Mouse (Mus musculus) kidney, adult 2 months (tissue): Measurements from ENCODE around the gene Tap2. TPM values are rescaled to one million over a fixed set of nuclear protein-coding genes. Genes with fewer than 3 reads are reported as not detected.

Source experiments
- DNase-seq: peaks from one replicate; pipeline ENCODE4 v3.0.0; 2021
- H3K27ac ChIP-seq: fragments of 200-500 bp; 2 replicates; pipeline ENCODE4 v1.5.1; 2012; ENCODE audit warnings: low read depth, low read length, control low read depth, inconsistent platforms; ENCODE audit not compliant: insufficient read depth
- H3K27me3 ChIP-seq: fragments of 200-500 bp; replicated peaks from 2 replicates; pipeline ENCODE4 v1.6.1; 2012; ENCODE audit warnings: mild to moderate bottlenecking, moderate library complexity, low read length, inconsistent platforms; ENCODE audit not compliant: control insufficient read depth, insufficient read depth
- H3K36me3 ChIP-seq: fragments of 200-500 bp; 2 replicates; pipeline ENCODE4 v1.6.1; 2012; ENCODE audit warnings: mild to moderate bottlenecking, moderate library complexity, low read length, inconsistent platforms; ENCODE audit not compliant: control insufficient read depth, insufficient read depth
- H3K4me1 ChIP-seq: fragments of 200-500 bp; 2 replicates; pipeline ENCODE4 v1.6.1; 2011; ENCODE audit warnings: low read length; ENCODE audit not compliant: control insufficient read depth, insufficient read depth
- H3K4me3 ChIP-seq: fragments of 200-500 bp; 2 replicates; pipeline ENCODE4 v1.5.1; 2011; ENCODE audit warnings: mild to moderate bottlenecking, low read depth, low read length, control low read depth; ENCODE audit not compliant: insufficient read depth
- CTCF ChIP-seq: fragments of 200-500 bp; conservative IDR thresholded peaks from 2 replicates; pipeline ENCODE4 v1.5.1; 2011; ENCODE audit warnings: low read depth, mild to moderate bottlenecking, control low read depth, low read length, moderate library complexity, mixed read lengths; ENCODE audit not compliant: insufficient read depth, insufficient read length
- POLR2A ChIP-seq: fragments of 200-500 bp; IDR thresholded peaks from one replicate; pipeline ENCODE4 v1.6.1; 2011; ENCODE audit warnings: low read depth, low read length, control low read depth
- WGBS: fragments of 180-500 bp; shearing (Covaris S2); methylation state at CpG from one replicate; pipeline ENCODE4 v1.1.7; 2018; 5-methylcytosine and 5-hydroxymethylcytosine counted together
- polyA plus RNA-seq: library from polyadenylated mRNA; depleted of rRNA; stranded (reverse); fragments of >200 nt; gene quantifications from 2 replicates; pipeline ENCODE4 v1.2.3, GENCODE M21; 2012

The Tap2 gene
- polyA plus RNA-seq, 1 experiment, result 29.2 TPM

DNA sequence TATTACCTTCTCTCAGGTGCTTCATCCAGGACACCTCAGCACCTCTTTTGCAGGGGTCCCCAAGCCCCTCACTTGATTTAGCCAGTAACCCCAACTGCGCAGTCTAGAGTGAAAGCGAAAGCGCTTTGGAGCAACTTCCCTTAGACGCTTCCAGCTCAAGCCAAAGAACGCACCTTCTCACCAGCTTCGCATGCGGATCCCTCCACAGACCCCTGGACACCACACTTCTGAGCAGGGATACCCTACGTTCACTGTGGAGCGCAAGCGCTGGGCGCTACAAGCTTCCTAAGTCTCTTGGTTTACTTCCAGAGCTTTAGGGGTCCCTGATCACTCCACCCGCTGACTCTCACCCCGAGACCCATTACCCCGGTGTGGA is 16.5 kb upstream of the Tap2 start:
- Histone ChIP-seq H3K4me3 (peak overlapping the region; percentile 82), H3K27me3 (no peaks in the 10 kb centered on the region), H3K4me1 (no peaks in the 10 kb centered on the region), H3K27ac (peak overlapping the region; percentile 43), H3K36me3 (no peaks in the 10 kb centered on the region)
- WGBS, result 4% methylated on average over 14 of the region's 14 CpGs
- TF ChIP-seq POLR2A (no peak), CTCF (no peak)
- no peak for DNase-seq

DNA sequence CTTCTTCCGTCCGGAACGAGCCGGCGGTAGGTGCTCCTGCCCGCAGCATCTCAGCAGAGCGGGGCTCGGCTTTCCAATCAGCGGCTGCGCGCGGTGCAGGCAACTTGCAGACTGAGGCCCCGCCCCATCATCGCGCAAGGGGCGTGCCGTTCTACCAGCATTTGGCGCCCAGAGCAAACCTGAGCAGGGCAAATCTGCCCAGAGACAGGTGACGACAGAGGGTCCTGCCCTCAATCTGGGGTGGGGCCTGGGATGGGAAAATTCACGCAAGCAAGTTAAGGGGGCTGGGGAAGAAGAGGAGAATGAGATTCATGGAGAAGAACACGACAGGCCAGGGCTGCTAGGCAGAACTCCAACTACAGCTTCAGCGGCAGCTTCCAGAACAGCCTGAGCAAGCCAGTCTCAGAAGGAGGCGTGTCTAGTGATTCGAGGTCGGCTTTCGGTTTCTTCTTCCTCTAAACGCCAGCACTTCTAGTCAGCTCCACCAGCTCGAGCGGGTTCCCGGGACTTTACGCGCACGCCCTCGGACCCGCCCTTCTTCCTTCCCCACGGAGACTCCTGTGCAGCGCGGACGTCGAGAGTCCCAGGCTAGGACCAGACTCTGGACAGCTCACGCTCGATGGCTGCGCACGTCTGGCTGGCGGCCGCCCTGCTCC is 15.9 kb upstream of the Tap2 start, which contains the start of the genes Tap1 and Psmb9:
Gene Tap1, plus strand, starts transcription at position 293 of the 656 bp plus-strand sequence.
Gene Psmb9, minus strand, starts transcription at position 504 of the 656 bp plus-strand sequence.
- TF ChIP-seq POLR2A, result peak; percentile 53
- no peak for TF ChIP-seq CTCF
- Histone ChIP-seq H3K4me1 (no peaks in the 10 kb centered on the region), H3K27me3 (no peaks in the 10 kb centered on the region), H3K27ac (peak within 1 kb of the TSS; percentile 79), H3K4me3 (peak within 1 kb of the TSS; percentile 82), H3K36me3 (no peaks in the 10 kb centered on the region)
- DNase-seq, result peak; percentile 99
- under 1% methylated on average over 46 of the region's 46 CpGs for WGBS

DNA sequence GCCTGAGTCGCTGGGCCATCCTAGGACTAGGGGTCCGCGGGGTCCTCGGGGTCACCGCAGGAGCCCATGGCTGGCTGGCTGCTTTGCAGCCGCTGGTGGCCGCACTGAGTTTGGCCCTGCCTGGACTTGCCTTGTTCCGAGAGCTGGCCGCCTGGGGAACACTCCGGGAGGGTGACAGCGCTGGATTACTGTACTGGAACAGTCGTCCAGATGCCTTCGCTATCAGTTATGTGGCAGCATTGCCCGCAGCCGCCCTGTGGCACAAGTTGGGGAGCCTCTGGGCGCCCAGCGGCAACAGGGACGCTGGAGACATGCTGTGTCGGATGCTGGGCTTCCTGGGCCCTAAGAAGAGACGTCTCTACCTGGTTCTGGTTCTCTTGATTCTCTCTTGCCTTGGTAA is 15.3 kb upstream of the Tap2 start:
- H3K36me3 ChIP-seq, result no peaks in the 10 kb centered on the region
- TF ChIP-seq POLR2A (no peak), CTCF (no peak)
- no peaks in the 10 kb centered on the region for H3K4me1 ChIP-seq
- peak overlapping the region; percentile 82 for H3K4me3 ChIP-seq
- no peaks in the 10 kb centered on the region for H3K27me3 ChIP-seq
- WGBS, result 2% methylated on average over 20 of the region's 20 CpGs
- no peak overlapping the region; the same call in 1 of the 2 replicates for H3K27ac ChIP-seq
- DNase-seq, result no peak

DNA sequence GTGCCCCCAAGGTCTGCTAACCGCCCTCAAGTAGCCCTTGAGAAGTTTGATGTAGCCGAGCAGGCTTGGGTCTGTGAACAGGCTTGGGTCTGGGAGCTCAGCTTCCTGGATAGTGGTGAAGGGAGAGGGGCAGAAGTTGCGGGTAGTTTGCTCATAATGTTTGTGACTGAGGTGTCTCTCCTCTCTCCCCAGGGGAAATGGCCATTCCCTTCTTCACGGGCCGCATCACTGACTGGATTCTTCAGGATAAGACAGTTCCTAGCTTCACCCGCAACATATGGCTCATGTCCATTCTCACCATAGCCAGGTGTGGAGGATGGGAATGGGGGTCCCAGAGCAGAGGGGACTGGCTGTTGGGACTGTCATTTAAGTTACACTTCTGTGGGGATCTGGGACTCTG is 14.3 kb upstream of the Tap2 start:
- no peaks in the 10 kb centered on the region for H3K27me3 ChIP-seq
- no peaks in the 10 kb centered on the region for H3K36me3 ChIP-seq
- WGBS, result 83% methylated on average over 6 of the region's 6 CpGs
- no peak overlapping the region for H3K4me3 ChIP-seq
- H3K4me1 ChIP-seq, result no peaks in the 10 kb centered on the region
- TF ChIP-seq POLR2A, result no peak
- no peak for TF ChIP-seq CTCF
- no peak overlapping the region for H3K27ac ChIP-seq
- no peak for DNase-seq

DNA sequence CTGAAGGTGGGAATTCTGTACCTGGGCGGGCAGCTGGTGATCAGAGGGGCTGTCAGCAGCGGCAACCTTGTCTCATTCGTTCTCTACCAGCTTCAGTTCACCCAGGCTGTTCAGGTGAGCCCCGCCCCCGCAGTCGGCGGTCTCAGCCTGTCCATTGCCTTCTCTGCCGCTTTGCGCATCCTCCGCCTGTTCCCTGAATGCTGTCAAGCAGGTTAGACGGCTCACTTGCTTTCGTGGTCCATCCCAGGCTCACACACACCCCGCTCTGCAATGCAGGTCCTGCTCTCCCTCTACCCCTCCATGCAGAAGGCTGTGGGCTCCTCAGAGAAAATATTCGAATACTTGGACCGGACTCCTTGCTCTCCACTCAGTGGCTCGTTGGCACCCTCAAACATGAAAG is 10.5 kb upstream of the Tap2 start:
- Histone ChIP-seq H3K4me3 (no peak overlapping the region), H3K36me3 (no peaks in the 10 kb centered on the region), H3K27me3 (no peaks in the 10 kb centered on the region), H3K27ac (no peak overlapping the region), H3K4me1 (no peaks in the 10 kb centered on the region)
- WGBS, result 51% methylated on average over 16 of the region's 16 CpGs
- no peak for TF ChIP-seq POLR2A
- TF ChIP-seq CTCF, result no peak
- no peak for DNase-seq

DNA sequence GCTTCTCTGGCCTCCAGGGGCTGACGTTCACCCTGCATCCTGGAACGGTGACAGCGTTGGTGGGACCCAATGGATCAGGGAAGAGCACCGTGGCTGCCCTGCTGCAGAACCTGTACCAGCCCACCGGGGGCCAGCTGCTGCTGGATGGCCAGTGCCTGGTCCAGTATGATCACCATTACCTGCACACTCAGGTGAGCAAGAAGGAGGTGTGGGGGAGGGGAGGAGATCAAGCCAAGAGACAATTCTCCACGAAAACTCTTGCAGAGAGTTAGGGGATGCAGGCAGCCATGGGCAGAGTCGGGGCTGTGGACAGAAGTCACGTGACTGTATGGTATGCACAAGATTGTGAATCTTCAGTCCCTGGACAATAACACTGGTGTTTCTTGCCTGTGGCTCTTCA is 9.9 kb upstream of the Tap2 start:
- H3K27ac ChIP-seq, result no peak overlapping the region
- H3K4me1 ChIP-seq, result no peaks in the 10 kb centered on the region
- WGBS, result 63% methylated on average over 8 of the region's 8 CpGs
- no peak for DNase-seq
- no peak overlapping the region for H3K4me3 ChIP-seq
- no peaks in the 10 kb centered on the region for H3K36me3 ChIP-seq
- no peak for TF ChIP-seq CTCF
- no peak for TF ChIP-seq POLR2A
- no peaks in the 10 kb centered on the region for H3K27me3 ChIP-seq

DNA sequence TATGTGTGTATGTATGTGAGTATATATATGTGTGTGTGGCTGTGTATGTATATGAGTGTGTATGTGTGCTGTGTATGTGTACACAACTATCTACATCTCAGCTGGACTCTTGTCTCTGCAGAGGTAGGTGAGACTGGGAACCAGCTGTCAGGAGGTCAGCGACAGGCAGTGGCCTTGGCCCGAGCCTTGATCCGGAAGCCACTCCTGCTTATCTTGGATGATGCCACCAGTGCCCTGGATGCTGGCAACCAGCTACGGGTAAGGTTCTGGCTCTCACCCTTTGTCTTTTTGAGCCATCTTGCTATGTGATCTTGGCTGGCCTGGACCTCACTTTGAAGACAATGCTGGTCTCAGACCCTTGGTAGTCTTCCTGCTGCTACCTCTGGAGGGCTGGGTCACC is 8.6 kb upstream of the Tap2 start:
- WGBS, result 96% methylated on average over 4 of the region's 4 CpGs
- no peak for TF ChIP-seq POLR2A
- no peak for TF ChIP-seq CTCF
- Histone ChIP-seq H3K27me3 (no peaks in the 10 kb centered on the region), H3K27ac (no peak overlapping the region), H3K36me3 (no peaks in the 10 kb centered on the region), H3K4me1 (no peaks in the 10 kb centered on the region), H3K4me3 (no peak overlapping the region)
- DNase-seq, result no peak

DNA sequence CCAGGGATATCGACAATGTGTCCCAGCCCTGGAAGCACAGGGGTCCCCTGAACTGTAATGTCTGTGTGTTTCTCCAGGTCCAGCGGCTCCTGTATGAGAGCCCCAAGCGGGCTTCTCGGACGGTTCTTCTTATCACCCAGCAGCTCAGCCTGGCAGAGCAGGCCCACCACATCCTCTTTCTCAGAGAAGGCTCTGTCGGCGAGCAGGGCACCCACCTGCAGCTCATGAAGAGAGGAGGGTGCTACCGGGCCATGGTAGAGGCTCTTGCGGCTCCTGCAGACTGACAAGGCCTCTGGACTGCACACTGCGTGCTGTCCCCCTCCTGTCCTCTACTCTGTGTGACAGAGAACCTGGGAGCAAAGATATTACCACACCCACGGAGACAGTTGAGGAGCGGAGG is 6.8 kb upstream of the Tap2 start:
- no peak overlapping the region for H3K4me3 ChIP-seq
- no peaks in the 10 kb centered on the region for H3K36me3 ChIP-seq
- TF ChIP-seq CTCF (no peak), POLR2A (no peak)
- H3K27me3 ChIP-seq, result no peaks in the 10 kb centered on the region
- H3K27ac ChIP-seq, result no peak overlapping the region
- no peak for DNase-seq
- WGBS, result 73% methylated on average over 12 of the region's 12 CpGs
- H3K4me1 ChIP-seq, result no peaks in the 10 kb centered on the region
